Mouse (Mus musculus): Measurements from ENCODE around the gene Kl. TPM values are rescaled to one million over a fixed set of nuclear protein-coding genes. Genes with fewer than 3 reads are reported as not detected.

Gene Kl
- polyA plus RNA-seq, 1 experiment from 2014 or later = 37.2 TPM

GRCm38 (mm10) chr5:150994096-150994495 lies 41.7 kb downstream of the Kl start:
- no peak overlapping the region for H3K27ac ChIP-seq (ENCODE audit: low read length)
- no peak overlapping the region for H3K4me2 ChIP-seq (replicated peaks; ENCODE audit: low read depth, low read length)
- no peak overlapping the region for H3K4me3 ChIP-seq (ENCODE audit: low read length)

GRCm38 (mm10) chr5:150996586-150996985 lies 44.2 kb downstream of the Kl start:
- ATAC-seq (ENCODE audit: low FRiP score, low TSS enrichment) = no peak; the same call in 1 of the 2 replicates

More at GRCm38 (mm10) chr5:150994096-150994495, 41.7 kb downstream of the Kl start:
- Histone ChIP-seq H3K36me3 (ENCODE audit: insufficient read depth, low read length) (no peaks in the 10 kb centered on the region), H3K4me1 (ENCODE audit: insufficient read depth, low read length) (no peaks in the 10 kb centered on the region), H3K9ac (replicated peaks; ENCODE audit: low read length) (no peak overlapping the region), H3K9me3 (ENCODE audit: low read length) (no peaks in the 10 kb centered on the region), H3K27me3 (ENCODE audit: insufficient read depth, low read length) (no peaks in the 10 kb centered on the region)
- WGBS = 94% methylated on average over 7 of the region's 7 CpGs
- no peak for ATAC-seq (ENCODE audit: low FRiP score, low TSS enrichment)

DNA sequence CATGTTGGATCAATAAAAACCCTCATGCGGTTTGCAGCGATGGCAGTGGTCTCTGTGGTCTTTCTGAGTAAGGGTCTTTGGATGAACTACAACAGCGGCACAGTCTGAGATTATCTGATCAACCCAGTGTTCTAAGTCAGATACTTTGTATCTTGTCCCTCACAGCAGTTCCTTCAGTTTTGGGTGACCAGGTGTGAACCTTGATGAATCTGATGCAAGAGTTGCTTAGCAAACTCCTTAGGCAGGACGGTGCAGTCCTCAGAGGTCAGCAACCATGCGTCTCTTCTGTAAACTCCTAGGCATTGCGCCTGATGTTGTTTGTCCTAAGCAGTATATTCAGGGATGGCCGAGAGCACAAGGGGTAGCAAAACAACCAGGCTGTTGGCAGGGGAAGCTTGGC lies 48.7 kb downstream of the Kl start:
- Histone ChIP-seq H3K4me1 (ENCODE audit: insufficient read depth, low read length) (no peaks in the 10 kb centered on the region), H3K9me3 (ENCODE audit: low read length) (no peaks in the 10 kb centered on the region), H3K9ac (replicated peaks; ENCODE audit: low read length) (no peak overlapping the region), H3K27me3 (ENCODE audit: insufficient read depth, low read length) (no peaks in the 10 kb centered on the region), H3K4me2 (replicated peaks; ENCODE audit: low read depth, low read length) (no peak overlapping the region), H3K36me3 (ENCODE audit: insufficient read depth, low read length) (no peaks in the 10 kb centered on the region), H3K4me3 (ENCODE audit: low read length) (no peak overlapping the region), H3K27ac (ENCODE audit: low read length) (no peak overlapping the region)
- ATAC-seq (ENCODE audit: low FRiP score, low TSS enrichment) = no peak
- 90% methylated on average over 7 of the region's 7 CpGs for WGBS

More at GRCm38 (mm10) chr5:150996586-150996985, 44.2 kb downstream of the Kl start:
- WGBS = 54% methylated on average over 2 of the region's 2 CpGs
- Histone ChIP-seq H3K4me2 (replicated peaks; ENCODE audit: low read depth, low read length) (no peak overlapping the region), H3K4me1 (ENCODE audit: insufficient read depth, low read length) (no peaks in the 10 kb centered on the region), H3K27me3 (ENCODE audit: insufficient read depth, low read length) (no peaks in the 10 kb centered on the region), H3K4me3 (ENCODE audit: low read length) (no peak overlapping the region), H3K36me3 (ENCODE audit: insufficient read depth, low read length) (no peaks in the 10 kb centered on the region), H3K27ac (ENCODE audit: low read length) (no peak overlapping the region), H3K9ac (replicated peaks; ENCODE audit: low read length) (no peak overlapping the region), H3K9me3 (ENCODE audit: low read length) (no peaks in the 10 kb centered on the region)

DNA sequence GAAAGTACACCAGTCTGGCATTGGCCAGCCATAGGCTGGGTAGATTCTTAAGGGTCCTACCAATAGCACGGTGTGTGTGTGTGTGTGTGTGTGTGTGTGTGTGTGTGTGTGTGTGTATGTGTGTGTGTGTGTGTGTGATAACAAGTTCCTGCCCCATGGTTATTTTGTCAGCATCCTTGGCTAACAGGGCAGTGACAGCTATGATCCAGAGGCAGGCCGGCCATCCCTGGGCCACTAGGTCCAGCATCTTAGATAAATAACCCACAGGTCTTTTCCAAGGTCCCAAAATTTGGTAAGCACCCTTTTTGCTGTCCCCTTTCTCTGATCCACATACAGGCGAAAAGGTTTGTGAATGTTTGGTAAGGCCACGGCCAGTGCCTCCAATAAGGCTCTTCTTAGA lies 49.6 kb downstream of the Kl start:
- no peaks in the 10 kb centered on the region for H3K9me3 ChIP-seq (ENCODE audit: low read length)
- no peak overlapping the region for H3K4me3 ChIP-seq (ENCODE audit: low read length)
- H3K4me1 ChIP-seq (ENCODE audit: insufficient read depth, low read length) = no peaks in the 10 kb centered on the region
- no peak overlapping the region for H3K4me2 ChIP-seq (replicated peaks; ENCODE audit: low read depth, low read length)
- H3K27me3 ChIP-seq (ENCODE audit: insufficient read depth, low read length) = no peaks in the 10 kb centered on the region
- no peak for ATAC-seq (ENCODE audit: low FRiP score, low TSS enrichment)
- no peak overlapping the region for H3K27ac ChIP-seq (ENCODE audit: low read length)
- 91% methylated on average over 4 of the region's 4 CpGs for WGBS
- H3K36me3 ChIP-seq (ENCODE audit: insufficient read depth, low read length) = no peaks in the 10 kb centered on the region
- no peak overlapping the region for H3K9ac ChIP-seq (replicated peaks; ENCODE audit: low read length)

DNA sequence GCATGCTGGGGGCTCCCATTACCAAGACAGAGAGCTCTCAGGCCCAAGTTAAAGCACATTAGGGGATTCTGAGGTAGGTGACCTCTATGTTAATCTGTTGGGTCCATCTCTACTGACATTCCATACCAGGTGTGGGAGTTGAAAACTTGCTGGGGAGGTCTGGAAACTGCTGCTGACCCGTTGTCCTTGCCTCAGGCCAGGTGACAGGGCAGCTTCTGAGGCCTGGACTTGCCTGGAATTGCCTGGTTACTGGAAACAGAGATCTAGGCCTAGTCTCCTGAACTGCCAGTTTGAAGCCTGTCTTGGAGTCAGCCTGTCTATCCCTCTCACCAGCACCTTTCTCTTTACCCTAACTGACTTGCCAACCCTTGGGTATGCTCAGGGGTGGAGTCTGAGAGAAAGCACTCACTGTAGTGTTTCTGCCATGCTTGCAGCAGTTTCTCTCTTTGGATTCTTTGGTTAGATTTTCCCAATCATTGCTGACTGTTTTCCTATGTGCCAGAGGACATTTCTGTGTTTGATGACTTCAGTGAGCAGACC lies 51.9 kb downstream of the Kl start:
- Histone ChIP-seq H3K9me3 (ENCODE audit: low read length) (no peaks in the 10 kb centered on the region), H3K4me3 (ENCODE audit: low read length) (no peak overlapping the region), H3K4me1 (ENCODE audit: insufficient read depth, low read length) (no peaks in the 10 kb centered on the region), H3K27ac (ENCODE audit: low read length) (no peak overlapping the region), H3K4me2 (replicated peaks; ENCODE audit: low read depth, low read length) (no peak overlapping the region), H3K9ac (replicated peaks; ENCODE audit: low read length) (no peak overlapping the region), H3K27me3 (ENCODE audit: insufficient read depth, low read length) (no peaks in the 10 kb centered on the region), H3K36me3 (ENCODE audit: insufficient read depth, low read length) (no peaks in the 10 kb centered on the region)
- ATAC-seq (ENCODE audit: low FRiP score, low TSS enrichment) = no peak
- 70% methylated on average over 1 of the region's 1 CpGs for WGBS

GRCm38 (mm10) chr5:151018450-151018849 lies 66.0 kb downstream of the Kl start:
- ATAC-seq (ENCODE audit: low FRiP score, low TSS enrichment) = no peak
- Histone ChIP-seq H3K4me1 (ENCODE audit: insufficient read depth, low read length) (peaks cover 11% of the 10 kb centered on the region; the same call in 1 of the 2 replicates), H3K9me3 (ENCODE audit: low read length) (peaks cover 9% of the 10 kb centered on the region; the same call in 1 of the 2 replicates), H3K9ac (replicated peaks; ENCODE audit: low read length) (no peak overlapping the region), H3K27me3 (ENCODE audit: insufficient read depth, low read length) (no peaks in the 10 kb centered on the region), H3K27ac (ENCODE audit: low read length) (no peak overlapping the region), H3K36me3 (ENCODE audit: insufficient read depth, low read length) (no peaks in the 10 kb centered on the region), H3K4me3 (ENCODE audit: low read length) (no peak overlapping the region), H3K4me2 (replicated peaks; ENCODE audit: low read depth, low read length) (no peak overlapping the region)
- 74% methylated on average over 5 of the region's 5 CpGs for WGBS

DNA sequence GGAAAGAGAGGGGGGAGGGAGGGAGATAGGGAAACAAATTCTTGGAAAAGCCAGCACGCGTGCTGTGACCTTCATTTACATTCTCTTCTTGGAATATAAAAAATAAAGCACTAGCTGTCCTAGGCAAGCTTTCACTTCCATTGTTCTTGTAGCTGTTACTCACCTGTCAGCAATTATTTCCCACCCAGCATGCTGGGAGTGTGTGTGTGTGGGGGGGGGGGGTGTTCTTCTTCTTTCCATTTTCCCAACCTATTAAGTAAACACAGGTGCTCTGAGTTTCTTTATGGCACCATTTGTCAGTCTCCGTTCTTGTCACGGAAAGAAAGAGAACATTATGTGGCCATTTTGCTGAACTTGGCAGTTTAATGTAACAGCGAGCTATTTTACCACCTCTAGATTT lies 66.6 kb downstream of the Kl start:
- Histone ChIP-seq H3K9ac (replicated peaks; ENCODE audit: low read length) (no peak overlapping the region), H3K4me3 (ENCODE audit: low read length) (no peak overlapping the region), H3K36me3 (ENCODE audit: insufficient read depth, low read length) (no peaks in the 10 kb centered on the region), H3K4me2 (replicated peaks; ENCODE audit: low read depth, low read length) (no peak overlapping the region), H3K4me1 (ENCODE audit: insufficient read depth, low read length) (peaks cover 14% of the 10 kb centered on the region; the same call in 1 of the 2 replicates), H3K27me3 (ENCODE audit: insufficient read depth, low read length) (no peaks in the 10 kb centered on the region), H3K27ac (ENCODE audit: low read length) (no peak overlapping the region), H3K9me3 (ENCODE audit: low read length) (peaks cover 9% of the 10 kb centered on the region; the same call in 1 of the 2 replicates)
- WGBS = 54% methylated on average over 5 of the region's 5 CpGs
- no peak for ATAC-seq (ENCODE audit: low FRiP score, low TSS enrichment)

- Histone ChIP-seq H3K4me3 (ENCODE audit: low read length) (no peak overlapping the region), H3K36me3 (ENCODE audit: insufficient read depth, low read length) (no peaks in the 10 kb centered on the region), H3K9ac (replicated peaks; ENCODE audit: low read length) (0 out of 2 replicates have a peak overlapping the region, but pooled peaks have one; percentile 2), H3K27ac (ENCODE audit: low read length) (no peak overlapping the region), H3K27me3 (ENCODE audit: insufficient read depth, low read length) (no peaks in the 10 kb centered on the region), H3K9me3 (ENCODE audit: low read length) (peaks cover under 1% of the 10 kb centered on the region; the same call in 1 of the 2 replicates), H3K4me1 (ENCODE audit: insufficient read depth, low read length) (peaks cover 14% of the 10 kb centered on the region; the same call in 1 of the 2 replicates), H3K4me2 (replicated peaks; ENCODE audit: low read depth, low read length) (no peak overlapping the region)
- no peak for ATAC-seq (ENCODE audit: low FRiP score, low TSS enrichment)
- 72% methylated on average over 13 of the region's 13 CpGs for WGBS
Measured at GRCm38 (mm10) chr5:151020031-151020820, 67.8 kb downstream of the Kl start.

- no peak for ATAC-seq (ENCODE audit: low FRiP score, low TSS enrichment)
- no peak overlapping the region for H3K9ac ChIP-seq (replicated peaks; ENCODE audit: low read length)
- H3K27me3 ChIP-seq (ENCODE audit: insufficient read depth, low read length) = no peaks in the 10 kb centered on the region
- no peak overlapping the region for H3K27ac ChIP-seq (ENCODE audit: low read length)
- no peak overlapping the region for H3K4me3 ChIP-seq (ENCODE audit: low read length)
- H3K4me2 ChIP-seq (replicated peaks; ENCODE audit: low read depth, low read length) = no peak overlapping the region
- no peaks in the 10 kb centered on the region for H3K9me3 ChIP-seq (ENCODE audit: low read length)
- 72% methylated on average over 14 of the region's 14 CpGs for WGBS
- H3K36me3 ChIP-seq (ENCODE audit: insufficient read depth, low read length) = no peaks in the 10 kb centered on the region
- H3K4me1 ChIP-seq (ENCODE audit: insufficient read depth, low read length) = peaks cover 14% of the 10 kb centered on the region; the same call in 1 of the 2 replicates
Measured at GRCm38 (mm10) chr5:151020831-151021230, 68.4 kb downstream of the Kl start.

GRCm38 (mm10) chr5:151022026-151022425 lies 69.6 kb downstream of the Kl start:
- Histone ChIP-seq H3K9me3 (ENCODE audit: low read length) (no peaks in the 10 kb centered on the region), H3K9ac (replicated peaks; ENCODE audit: low read length) (no peak overlapping the region), H3K4me2 (replicated peaks; ENCODE audit: low read depth, low read length) (no peak overlapping the region), H3K27ac (ENCODE audit: low read length) (no peak overlapping the region), H3K36me3 (ENCODE audit: insufficient read depth, low read length) (no peaks in the 10 kb centered on the region), H3K27me3 (ENCODE audit: insufficient read depth, low read length) (no peaks in the 10 kb centered on the region), H3K4me1 (ENCODE audit: insufficient read depth, low read length) (peaks cover 14% of the 10 kb centered on the region; the same call in 1 of the 2 replicates), H3K4me3 (ENCODE audit: low read length) (no peak overlapping the region)
- ATAC-seq (ENCODE audit: low FRiP score, low TSS enrichment) = no peak
- WGBS = 77% methylated on average over 7 of the region's 7 CpGs

Data from kidney, embryonic 16.5 days (tissue).